Mouse (Mus musculus): ENCODE results near the gene Fxr1. TPM values are rescaled to one million over a fixed set of nuclear protein-coding genes. Genes with fewer than 3 reads are reported as not detected.
"Not testable (repeated sequence)": the region's sequence is repeated elsewhere in the genome, so short reads cannot be mapped to it uniquely, and the experiment has no call there.

Fxr1 gene
- polyA plus RNA-seq, 1 experiment from 2014 or later = 19.6 TPM

DNA sequence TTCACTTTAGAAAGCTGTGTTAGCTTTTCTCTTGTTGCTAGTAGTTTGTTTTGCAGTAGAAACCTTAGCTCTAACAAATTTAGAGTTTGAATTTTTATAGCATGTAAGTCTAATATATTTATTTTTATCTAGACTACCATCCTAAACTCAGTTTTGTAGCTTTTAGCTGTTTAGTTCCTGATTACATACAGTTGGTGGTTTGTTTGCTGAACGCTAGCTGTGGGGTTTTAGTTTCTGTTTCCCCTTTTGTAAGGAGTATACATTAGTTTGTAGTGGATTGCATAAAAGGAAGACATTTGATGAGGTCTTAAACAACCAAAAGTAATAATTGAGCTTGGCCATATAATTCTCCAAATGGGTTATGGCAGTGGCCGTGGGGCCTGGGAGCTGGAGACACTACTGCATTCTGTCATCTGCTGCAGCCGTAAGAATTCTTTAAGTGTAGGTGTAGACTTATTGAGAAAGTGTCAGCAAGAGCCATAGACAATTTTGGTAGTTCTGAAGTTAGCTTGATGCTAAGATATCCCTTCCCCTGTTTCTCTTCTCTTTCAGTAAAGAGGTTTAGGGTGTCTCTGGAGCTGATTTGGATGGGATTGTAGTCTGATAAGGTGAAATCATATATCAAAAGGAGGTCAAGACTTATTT, 14.1 kb downstream of the Fxr1 start:
- no peak for DNase-seq (ENCODE audit: low spot score)
- Histone ChIP-seq H3K4me3 (ENCODE audit: low read depth, low read length) (no peak overlapping the region), H3K36me3 (ENCODE audit: control insufficient read depth, insufficient read depth, low read length) (no peaks in the 10 kb centered on the region), H3K4me1 (replicated peaks; ENCODE audit: control insufficient read depth, insufficient read depth) (no peaks in the 10 kb centered on the region), H3K27ac (replicated peaks) (no peak overlapping the region), H3K9ac (ENCODE audit: low read length) (no peak overlapping the region), H3K4me2 (replicated peaks; ENCODE audit: low read depth) (no peak overlapping the region), H3K27me3 (ENCODE audit: control insufficient read depth, insufficient read depth, low read length) (no peaks in the 10 kb centered on the region), H3K9me3 (ENCODE audit: control insufficient read depth, low read length) (no peaks in the 10 kb centered on the region)
- 73% methylated on average over 3 of the region's 3 CpGs for WGBS
- TF ChIP-seq CTCF (IDR thresholded peaks at IDR 0.05; ENCODE audit: low read depth) = no peak
- TF ChIP-seq EP300 (optimal IDR thresholded peaks at IDR 0.05) = no peak
- ATAC-seq (ENCODE audit: low FRiP score, low TSS enrichment) = no peak

DNA sequence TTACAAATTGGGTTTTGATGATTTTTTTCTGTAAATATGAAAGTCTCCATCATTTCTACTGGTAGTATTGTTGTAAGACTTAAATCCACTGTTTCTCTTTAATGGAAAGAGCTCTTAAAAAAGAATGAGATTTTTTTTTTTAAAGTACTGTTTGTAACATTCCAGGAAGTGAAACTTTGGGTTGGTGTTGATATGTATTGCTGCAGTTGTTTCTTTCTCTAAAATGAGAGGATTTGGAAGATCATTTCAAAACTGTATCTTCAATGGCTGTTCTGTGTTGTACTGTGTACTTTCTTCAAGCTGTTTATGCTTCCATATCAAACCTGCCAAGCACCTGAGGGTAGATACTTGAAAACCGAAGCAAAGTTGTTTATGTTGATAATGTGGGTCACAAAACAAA, 15.1 kb downstream of the Fxr1 start:
- no peak for DNase-seq (ENCODE audit: low spot score)
- Histone ChIP-seq H3K4me3 (ENCODE audit: low read depth, low read length) (no peak overlapping the region), H3K36me3 (ENCODE audit: control insufficient read depth, insufficient read depth, low read length) (0 out of 2 replicates have a peak, but pooled peaks cover under 1% of the 10 kb centered on the region), H3K9ac (ENCODE audit: low read length) (no peak overlapping the region), H3K27ac (replicated peaks) (no peak overlapping the region), H3K27me3 (ENCODE audit: control insufficient read depth, insufficient read depth, low read length) (no peaks in the 10 kb centered on the region), H3K4me1 (replicated peaks; ENCODE audit: control insufficient read depth, insufficient read depth) (no peaks in the 10 kb centered on the region), H3K9me3 (ENCODE audit: control insufficient read depth, low read length) (no peaks in the 10 kb centered on the region), H3K4me2 (replicated peaks; ENCODE audit: low read depth) (no peak overlapping the region)
- 53% methylated on average over 1 of the region's 1 CpGs for WGBS
- TF ChIP-seq CTCF (IDR thresholded peaks at IDR 0.05; ENCODE audit: low read depth) (no peak), EP300 (optimal IDR thresholded peaks at IDR 0.05) (no peak)
- ATAC-seq (ENCODE audit: low FRiP score, low TSS enrichment) = no peak

DNA sequence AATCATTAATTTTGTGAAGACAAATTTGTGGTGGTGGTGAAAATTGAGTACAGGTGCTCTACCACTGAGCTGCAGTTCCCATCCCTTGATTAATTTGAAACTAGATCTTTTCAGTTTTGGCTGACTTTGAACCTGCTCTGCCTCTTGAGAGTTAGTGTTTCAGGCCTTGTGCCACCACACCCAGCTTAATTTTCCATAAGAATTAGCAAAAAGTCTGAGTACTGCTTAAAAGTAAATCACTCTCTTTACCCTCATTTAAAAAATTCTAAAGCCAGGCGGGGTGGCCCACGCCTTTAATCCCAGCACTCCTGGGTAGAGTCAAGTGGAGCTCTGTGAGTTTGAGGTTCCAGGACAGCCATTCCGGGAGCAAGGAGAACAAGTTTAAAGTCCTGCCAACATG, 16.0 kb downstream of the Fxr1 start:
- Histone ChIP-seq H3K27ac (replicated peaks) (no peak overlapping the region), H3K4me1 (replicated peaks; ENCODE audit: control insufficient read depth, insufficient read depth) (no peaks in the 10 kb centered on the region), H3K4me2 (replicated peaks; ENCODE audit: low read depth) (no peak overlapping the region), H3K9me3 (ENCODE audit: control insufficient read depth, low read length) (no peaks in the 10 kb centered on the region), H3K36me3 (ENCODE audit: control insufficient read depth, insufficient read depth, low read length) (0 out of 2 replicates have a peak, but pooled peaks cover 2% of the 10 kb centered on the region), H3K27me3 (ENCODE audit: control insufficient read depth, insufficient read depth, low read length) (no peaks in the 10 kb centered on the region), H3K9ac (ENCODE audit: low read length) (no peak overlapping the region), H3K4me3 (ENCODE audit: low read depth, low read length) (no peak overlapping the region)
- WGBS = 83% methylated on average over 3 of the region's 3 CpGs
- ATAC-seq (ENCODE audit: low FRiP score, low TSS enrichment) (no peak), DNase-seq (ENCODE audit: low spot score) (no peak)
- TF ChIP-seq CTCF (IDR thresholded peaks at IDR 0.05; ENCODE audit: low read depth) (no peak), EP300 (optimal IDR thresholded peaks at IDR 0.05) (no peak)

DNA sequence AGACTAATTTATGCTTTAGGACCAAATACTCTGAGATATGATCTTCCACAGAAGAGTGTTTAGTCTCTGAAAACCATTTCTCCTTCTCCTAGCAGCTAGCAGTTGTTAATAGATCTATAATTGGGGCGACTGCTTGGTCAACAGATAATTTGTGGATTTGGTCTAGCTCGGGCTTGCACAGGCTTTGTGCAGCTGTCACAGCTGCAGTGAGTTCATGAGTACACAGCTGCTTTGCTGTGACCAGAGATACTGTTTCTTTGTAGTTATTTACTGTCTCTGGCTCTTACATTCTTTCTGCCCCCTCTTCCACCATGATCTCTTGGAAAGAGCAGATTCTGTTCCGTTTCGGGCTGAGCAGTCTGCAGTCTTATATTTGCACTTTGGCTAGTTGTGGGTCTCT, 22.2 kb downstream of the Fxr1 start:
- no peaks in the 10 kb centered on the region for H3K4me1 ChIP-seq (replicated peaks; ENCODE audit: control insufficient read depth, insufficient read depth)
- no peak overlapping the region for H3K4me3 ChIP-seq (ENCODE audit: low read depth, low read length)
- H3K9ac ChIP-seq (ENCODE audit: low read length) = no peak overlapping the region
- ATAC-seq (ENCODE audit: low FRiP score, low TSS enrichment) = no peak
- H3K4me2 ChIP-seq (replicated peaks; ENCODE audit: low read depth) = no peak overlapping the region
- TF ChIP-seq EP300 (optimal IDR thresholded peaks at IDR 0.05) (no peak), CTCF (IDR thresholded peaks at IDR 0.05; ENCODE audit: low read depth) (no peak)
- H3K9me3 ChIP-seq (ENCODE audit: control insufficient read depth, low read length) = no peaks in the 10 kb centered on the region
- no peak for DNase-seq (ENCODE audit: low spot score)
- WGBS = 77% methylated on average over 4 of the region's 4 CpGs
- peaks cover 6% of the 10 kb centered on the region; the same call in 1 of the 2 replicates for H3K36me3 ChIP-seq (ENCODE audit: control insufficient read depth, insufficient read depth, low read length)
- H3K27ac ChIP-seq (replicated peaks) = no peak overlapping the region
- no peaks in the 10 kb centered on the region for H3K27me3 ChIP-seq (ENCODE audit: control insufficient read depth, insufficient read depth, low read length)

DNA sequence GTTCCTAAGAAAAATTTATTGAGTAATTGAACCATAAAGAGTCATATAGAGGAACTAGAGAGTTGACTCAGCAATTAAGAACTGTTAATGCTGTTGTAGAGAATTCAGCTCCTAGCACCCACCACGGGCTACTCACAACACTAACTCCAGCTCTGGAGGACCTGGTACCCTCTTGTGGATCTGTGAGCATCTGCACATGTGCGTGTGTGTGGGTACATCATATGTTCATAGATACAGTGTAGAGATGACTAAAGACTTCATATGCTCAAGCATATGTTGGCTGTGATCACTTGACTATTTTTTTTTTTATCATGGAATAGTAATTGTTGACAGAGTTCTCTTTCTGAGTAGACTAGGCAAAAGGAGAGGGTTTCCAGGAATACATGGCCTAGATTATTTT, 42.6 kb downstream of the Fxr1 start:
- 95% methylated on average over 2 of the region's 2 CpGs for WGBS
- DNase-seq (ENCODE audit: low spot score) (no peak), ATAC-seq (ENCODE audit: low FRiP score, low TSS enrichment) (no peak)
- Histone ChIP-seq H3K27ac (replicated peaks) (no peak overlapping the region), H3K4me3 (ENCODE audit: low read depth, low read length) (no peak overlapping the region), H3K9me3 (ENCODE audit: control insufficient read depth, low read length) (no peaks in the 10 kb centered on the region), H3K27me3 (ENCODE audit: control insufficient read depth, insufficient read depth, low read length) (no peaks in the 10 kb centered on the region), H3K36me3 (ENCODE audit: control insufficient read depth, insufficient read depth, low read length) (peaks cover 2% of the 10 kb centered on the region; the same call in 1 of the 2 replicates), H3K4me1 (replicated peaks; ENCODE audit: control insufficient read depth, insufficient read depth) (no peaks in the 10 kb centered on the region), H3K4me2 (replicated peaks; ENCODE audit: low read depth) (no peak overlapping the region), H3K9ac (ENCODE audit: low read length) (no peak overlapping the region)
- TF ChIP-seq CTCF (IDR thresholded peaks at IDR 0.05; ENCODE audit: low read depth) (no peak), EP300 (optimal IDR thresholded peaks at IDR 0.05) (no peak)

DNA sequence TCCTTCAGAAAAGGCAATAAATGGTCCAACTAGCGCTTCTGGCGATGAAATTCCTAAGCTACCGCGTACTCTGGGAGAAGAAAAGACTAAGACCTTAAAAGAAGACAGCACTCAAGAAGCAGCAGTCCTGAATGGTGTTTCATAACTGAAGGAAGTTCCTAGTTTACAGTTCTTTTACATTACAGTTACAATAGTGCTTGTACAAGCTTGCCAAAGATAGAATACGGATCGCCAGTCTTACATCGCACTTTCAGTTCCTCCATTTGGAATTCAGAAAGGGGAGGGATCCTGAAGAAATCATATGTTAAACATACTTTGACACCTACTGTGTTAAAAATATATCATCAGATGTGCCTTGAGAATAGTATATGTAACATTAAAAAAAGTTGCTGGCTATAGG, 49.2 kb downstream of the Fxr1 start:
- 86% methylated on average over 7 of the region's 7 CpGs for WGBS
- not testable (repeated sequence) for H3K9me3 ChIP-seq (ENCODE audit: control insufficient read depth, low read length); DNase-seq (ENCODE audit: low spot score); H3K27me3 ChIP-seq (ENCODE audit: control insufficient read depth, insufficient read depth, low read length); H3K4me2 ChIP-seq (replicated peaks; ENCODE audit: low read depth); H3K4me3 ChIP-seq (ENCODE audit: low read depth, low read length); H3K9ac ChIP-seq (ENCODE audit: low read length); ATAC-seq (ENCODE audit: low FRiP score, low TSS enrichment); H3K27ac ChIP-seq (replicated peaks); H3K4me1 ChIP-seq (replicated peaks; ENCODE audit: control insufficient read depth, insufficient read depth); H3K36me3 ChIP-seq (ENCODE audit: control insufficient read depth, insufficient read depth, low read length)
